Mouse (Mus musculus): ENCODE data around the gene Rdx.

DNA sequence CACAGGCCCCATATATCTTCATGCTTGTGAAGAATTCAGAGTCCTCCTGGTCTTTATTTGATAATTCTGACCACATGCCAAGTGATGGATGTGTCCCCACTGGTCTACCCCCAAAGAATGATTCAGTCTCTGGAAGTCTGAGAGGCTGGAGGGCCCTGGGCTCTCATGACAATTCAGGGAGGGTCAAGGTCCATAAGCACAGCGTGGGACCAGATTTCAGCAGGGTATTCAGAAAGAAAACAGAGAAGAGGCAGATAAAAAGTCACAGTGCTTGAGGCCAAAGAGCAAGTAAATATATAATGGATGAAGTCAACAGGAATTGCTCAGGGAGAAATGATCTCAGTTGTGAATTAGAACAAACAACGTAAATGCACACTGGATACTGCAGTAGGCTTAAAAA is 15.5 kb upstream of the Rdx start:
- TF ChIP-seq POLR2A (IDR thresholded peaks at IDR 0.05; ENCODE audit: low read depth, low read length) (no peak), CTCF (IDR thresholded peaks at IDR 0.05; ENCODE audit: borderline replicate concordance, insufficient read depth, low read length) (no peak)
